Mouse (Mus musculus) intestine, embryonic 16.5 days (tissue): ENCODE results near the gene Wfdc16. TPM values are rescaled to one million over a fixed set of nuclear protein-coding genes. Genes with fewer than 3 reads are reported as not detected.
A peak's percentile ranks its signal among the peaks of the same experiment; 100 is the strongest.

Experiments
- ATAC-seq: fragments of 200-750 bp; cut with Nextera tagmentation; 2 replicates; pipeline ENCODE4 v1.8.0; 2017; ENCODE audit warnings: moderate TSS enrichment, moderate library complexity
- H3K27ac ChIP-seq: fragments of 300-500 bp; sonication (generic); 2 replicates; pipeline ENCODE4 v1.5.1; 2014; ENCODE audit warnings: mild to moderate bottlenecking, low read length
- H3K27me3 ChIP-seq: fragments of 300-500 bp; sonication (generic); replicated peaks from 2 replicates; pipeline ENCODE4 v1.6.1; 2014; ENCODE audit warnings: low read length, control low read depth, mixed read lengths; ENCODE audit not compliant: control insufficient read depth, insufficient read depth
- H3K36me3 ChIP-seq: fragments of 300-500 bp; sonication (generic); 2 replicates; pipeline ENCODE4 v1.6.1; 2014; ENCODE audit warnings: low read length, control low read depth; ENCODE audit not compliant: control insufficient read depth, insufficient read depth
- H3K4me1 ChIP-seq: fragments of 300-500 bp; sonication (generic); 2 replicates; pipeline ENCODE4 v1.6.1; 2014; ENCODE audit warnings: low read length, control low read depth, mixed read lengths; ENCODE audit not compliant: control insufficient read depth, insufficient read depth
- H3K4me2 ChIP-seq: fragments of 300-500 bp; sonication (generic); 2 replicates; pipeline ENCODE4 v1.6.1; 2014; ENCODE audit warnings: low read depth, low read length, control low read depth
- H3K4me3 ChIP-seq: fragments of 300-500 bp; sonication (generic); 2 replicates; pipeline ENCODE4 v1.5.1; 2014; ENCODE audit warnings: mild to moderate bottlenecking, low read length
- H3K9ac ChIP-seq: fragments of 300-500 bp; sonication (generic); 2 replicates; pipeline ENCODE4 v1.6.1; 2014; ENCODE audit warnings: low read depth, low read length
- H3K9me3 ChIP-seq: fragments of 300-500 bp; sonication (generic); 2 replicates; pipeline ENCODE4 v1.6.1; 2016; ENCODE audit warnings: low read length, control low read depth; ENCODE audit not compliant: control insufficient read depth
- WGBS: fragments of 180-500 bp; shearing (Covaris S2); extraction: QIAGEN DNeasy Blood & Tissue Kit; methylation state at CpG from one replicate; pipeline ENCODE4 v1.1.7; 2014; 5-methylcytosine and 5-hydroxymethylcytosine counted together
- polyA plus RNA-seq: library from polyadenylated mRNA; unstranded; fragments of >200 nt; fragmentation: Nextera tagmentation; extraction: Ambion mirVana; gene quantifications from 2 replicates; pipeline ENCODE4 v1.2.1, GENCODE M21; 2015

Gene Wfdc16
- not detected in 2 replicates for polyA plus RNA-seq

GRCm38 (mm10) chr2:164638696-164639095, at the start of gene Wfdc16:
Wfdc16 (minus strand) TSS chr2:164638796.
- no peak within 1 kb of the TSS for H3K27ac ChIP-seq
- no peak for ATAC-seq
- H3K27me3 ChIP-seq, result no peaks in the 10 kb centered on the region
- no peak within 1 kb of the TSS for H3K4me2 ChIP-seq
- 81% methylated on average over 3 of the region's 3 CpGs for WGBS
- H3K9me3 ChIP-seq, result no peaks in the 10 kb centered on the region
- H3K9ac ChIP-seq, result no peak within 1 kb of the TSS
- H3K4me3 ChIP-seq, result no peak within 1 kb of the TSS
- H3K36me3 ChIP-seq, result no peaks in the 10 kb centered on the region
- no peaks in the 10 kb centered on the region for H3K4me1 ChIP-seq

- Histone ChIP-seq H3K36me3 (no peaks in the 10 kb centered on the region), H3K4me2 (no peak within 1 kb of the TSS), H3K4me3 (no peak within 1 kb of the TSS), H3K27me3 (no peaks in the 10 kb centered on the region), H3K9me3 (no peaks in the 10 kb centered on the region), H3K27ac (no peak within 1 kb of the TSS), H3K4me1 (peaks cover 2% of the 10 kb centered on the region; the same call in 1 of the 2 replicates), H3K9ac (no peak within 1 kb of the TSS)
- no peak for ATAC-seq
- WGBS, result 70% methylated on average over 3 of the region's 3 CpGs
Observed at GRCm38 (mm10) chr2:164684807-164685206, 46.2 kb upstream of the Wfdc16 start, which contains the start of gene Wfdc13. Wfdc13 (plus strand) TSS chr2:164685107.

- Histone ChIP-seq H3K4me2 (no peak overlapping the region), H3K4me1 (peaks cover 8% of the 10 kb centered on the region), H3K9me3 (no peaks in the 10 kb centered on the region), H3K4me3 (no peak overlapping the region), H3K36me3 (no peaks in the 10 kb centered on the region), H3K27ac (no peak overlapping the region), H3K9ac (no peak overlapping the region), H3K27me3 (no peaks in the 10 kb centered on the region)
- ATAC-seq, result peak; percentile 84
- 24% methylated on average over 3 of the region's 3 CpGs for WGBS
Observed at GRCm38 (mm10) chr2:164679906-164680305, 41.3 kb upstream of the Wfdc16 start.

- peaks cover 8% of the 10 kb centered on the region for H3K4me1 ChIP-seq
- no peaks in the 10 kb centered on the region for H3K36me3 ChIP-seq
- no peaks in the 10 kb centered on the region for H3K27me3 ChIP-seq
- WGBS, result 19% methylated on average over 19 of the region's 19 CpGs
- H3K9ac ChIP-seq, result peak overlapping the region; percentile 31; the same call in 1 of the 2 replicates
- H3K9me3 ChIP-seq, result no peaks in the 10 kb centered on the region
- peak overlapping the region; percentile 24 for H3K4me3 ChIP-seq
- ATAC-seq, result peak; percentile 79
- H3K4me2 ChIP-seq, result peak overlapping the region; percentile 40
- peak overlapping the region; percentile 20; the same call in 1 of the 2 replicates for H3K27ac ChIP-seq
Observed at GRCm38 (mm10) chr2:164678848-164679625, 40.4 kb upstream of the Wfdc16 start.

GRCm38 (mm10) chr2:164676916-164677685, 38.5 kb upstream of the Wfdc16 start:
- no peaks in the 10 kb centered on the region for H3K36me3 ChIP-seq
- no peak overlapping the region for H3K4me3 ChIP-seq
- no peak overlapping the region for H3K4me2 ChIP-seq
- WGBS, result 70% methylated on average over 16 of the region's 16 CpGs
- peaks cover 8% of the 10 kb centered on the region for H3K4me1 ChIP-seq
- no peaks in the 10 kb centered on the region for H3K9me3 ChIP-seq
- ATAC-seq, result no peak
- no peak overlapping the region for H3K9ac ChIP-seq
- H3K27ac ChIP-seq, result no peak overlapping the region
- H3K27me3 ChIP-seq, result no peaks in the 10 kb centered on the region

- H3K4me3 ChIP-seq, result no peak overlapping the region
- 81% methylated on average over 7 of the region's 7 CpGs for WGBS
- H3K9me3 ChIP-seq, result no peaks in the 10 kb centered on the region
- no peaks in the 10 kb centered on the region for H3K36me3 ChIP-seq
- ATAC-seq, result no peak
- H3K9ac ChIP-seq, result no peak overlapping the region
- no peak overlapping the region for H3K27ac ChIP-seq
- H3K4me1 ChIP-seq, result peaks cover 8% of the 10 kb centered on the region
- no peaks in the 10 kb centered on the region for H3K27me3 ChIP-seq
- H3K4me2 ChIP-seq, result no peak overlapping the region
Observed at GRCm38 (mm10) chr2:164676103-164676502, 37.5 kb upstream of the Wfdc16 start.

GRCm38 (mm10) chr2:164673987-164674386, 35.4 kb upstream of the Wfdc16 start, which contains the start of gene Wfdc11:
Wfdc11 (minus strand) TSS chr2:164674087.
- Histone ChIP-seq H3K4me3 (no peak within 1 kb of the TSS), H3K4me1 (peaks cover 4% of the 10 kb centered on the region), H3K4me2 (no peak within 1 kb of the TSS), H3K36me3 (no peaks in the 10 kb centered on the region), H3K9ac (no peak within 1 kb of the TSS), H3K27ac (no peak within 1 kb of the TSS), H3K27me3 (no peaks in the 10 kb centered on the region), H3K9me3 (no peaks in the 10 kb centered on the region)
- WGBS, result 80% methylated on average over 7 of the region's 7 CpGs
- no peak for ATAC-seq

GRCm38 (mm10) chr2:164670938-164671337, 32.3 kb upstream of the Wfdc16 start:
- WGBS, result 13% methylated on average over 1 of the region's 1 CpGs
- 0 out of 2 replicates have a peak, but pooled peaks cover 4% of the 10 kb centered on the region for H3K9me3 ChIP-seq
- H3K27me3 ChIP-seq, result no peaks in the 10 kb centered on the region
- no peak overlapping the region for H3K4me2 ChIP-seq
- no peaks in the 10 kb centered on the region for H3K36me3 ChIP-seq
- H3K9ac ChIP-seq, result no peak overlapping the region
- H3K4me3 ChIP-seq, result no peak overlapping the region
- ATAC-seq, result no peak
- no peaks in the 10 kb centered on the region for H3K4me1 ChIP-seq
- H3K27ac ChIP-seq, result no peak overlapping the region

- no peak overlapping the region for H3K27ac ChIP-seq
Observed at GRCm38 (mm10) chr2:164670261-164670660, 31.7 kb upstream of the Wfdc16 start.

More at GRCm38 (mm10) chr2:164670261-164670660, 31.7 kb upstream of the Wfdc16 start:
- 80% methylated on average over 5 of the region's 5 CpGs for WGBS
- no peaks in the 10 kb centered on the region for H3K4me1 ChIP-seq
- 0 out of 2 replicates have a peak, but pooled peaks cover 4% of the 10 kb centered on the region for H3K9me3 ChIP-seq
- H3K9ac ChIP-seq, result no peak overlapping the region
- ATAC-seq, result no peak
- H3K27me3 ChIP-seq, result no peaks in the 10 kb centered on the region
- H3K36me3 ChIP-seq, result no peaks in the 10 kb centered on the region
- no peak overlapping the region for H3K4me2 ChIP-seq
- no peak overlapping the region for H3K4me3 ChIP-seq
